Mouse (Mus musculus): ENCODE data around the gene Naa15. TPM values are rescaled to one million over a fixed set of nuclear protein-coding genes. Genes with fewer than 3 reads are reported as not detected.
A peak's percentile ranks its signal among the peaks of the same experiment; 100 is the strongest.

The Naa15 gene
- polyA plus RNA-seq, 1 experiment from 2014 or later = 41.5 TPM

GRCm38 (mm10) chr3:51498659-51499058 lies 83.7 kb downstream of the Naa15 start:
- DNase-seq (no peak), ATAC-seq (ENCODE audit: low FRiP score, low TSS enrichment) (no peak)
- Histone ChIP-seq H3K27ac (replicated peaks; ENCODE audit: low read depth, low read length) (no peak overlapping the region), H3K9me3 (ENCODE audit: control insufficient read depth, low read length) (no peaks in the 10 kb centered on the region), H3K4me3 (replicated peaks; ENCODE audit: low read depth, low read length) (no peak overlapping the region), H3K4me2 (ENCODE audit: low read length) (no peak overlapping the region), H3K27me3 (ENCODE audit: control insufficient read depth, insufficient read depth, low read length) (no peaks in the 10 kb centered on the region), H3K9ac (replicated peaks; ENCODE audit: low read length) (no peak overlapping the region), H3K4me1 (ENCODE audit: control insufficient read depth, insufficient read depth, low read length) (no peaks in the 10 kb centered on the region), H3K36me3 (ENCODE audit: control insufficient read depth, insufficient read depth, low read length) (peaks cover 16% of the 10 kb centered on the region)
- 86% methylated on average over 5 of the region's 5 CpGs for WGBS

- Histone ChIP-seq H3K4me1 (ENCODE audit: control insufficient read depth, insufficient read depth, low read length) (no peaks in the 10 kb centered on the region), H3K4me3 (replicated peaks; ENCODE audit: low read depth, low read length) (no peak overlapping the region), H3K36me3 (ENCODE audit: control insufficient read depth, insufficient read depth, low read length) (peaks cover 6% of the 10 kb centered on the region), H3K27me3 (ENCODE audit: control insufficient read depth, insufficient read depth, low read length) (no peaks in the 10 kb centered on the region), H3K9ac (replicated peaks; ENCODE audit: low read length) (no peak overlapping the region), H3K9me3 (ENCODE audit: control insufficient read depth, low read length) (no peaks in the 10 kb centered on the region), H3K4me2 (ENCODE audit: low read length) (no peak overlapping the region), H3K27ac (replicated peaks; ENCODE audit: low read depth, low read length) (no peak overlapping the region)
- ATAC-seq (ENCODE audit: low FRiP score, low TSS enrichment) (no peak), DNase-seq (no peak)
- WGBS = 89% methylated on average over 4 of the region's 4 CpGs
Measured at GRCm38 (mm10) chr3:51499876-51500275, 84.9 kb downstream of the Naa15 start.

- Histone ChIP-seq H3K27ac (replicated peaks; ENCODE audit: low read depth, low read length) (no peak overlapping the region), H3K9me3 (ENCODE audit: control insufficient read depth, low read length) (no peaks in the 10 kb centered on the region), H3K27me3 (ENCODE audit: control insufficient read depth, insufficient read depth, low read length) (no peaks in the 10 kb centered on the region), H3K36me3 (ENCODE audit: control insufficient read depth, insufficient read depth, low read length) (no peaks in the 10 kb centered on the region), H3K4me3 (replicated peaks; ENCODE audit: low read depth, low read length) (no peak overlapping the region), H3K4me2 (ENCODE audit: low read length) (no peak overlapping the region), H3K9ac (replicated peaks; ENCODE audit: low read length) (no peak overlapping the region), H3K4me1 (ENCODE audit: control insufficient read depth, insufficient read depth, low read length) (no peaks in the 10 kb centered on the region)
- WGBS = 56% methylated on average over 11 of the region's 11 CpGs
- ATAC-seq (ENCODE audit: low FRiP score, low TSS enrichment) (no peak), DNase-seq (no peak)
Measured at GRCm38 (mm10) chr3:51504385-51504952, 89.5 kb downstream of the Naa15 start.

GRCm38 (mm10) chr3:51505465-51505864 lies 90.5 kb downstream of the Naa15 start:
- Histone ChIP-seq H3K4me1 (ENCODE audit: control insufficient read depth, insufficient read depth, low read length) (no peaks in the 10 kb centered on the region), H3K36me3 (ENCODE audit: control insufficient read depth, insufficient read depth, low read length) (no peaks in the 10 kb centered on the region), H3K4me3 (replicated peaks; ENCODE audit: low read depth, low read length) (no peak overlapping the region), H3K9me3 (ENCODE audit: control insufficient read depth, low read length) (no peaks in the 10 kb centered on the region), H3K9ac (replicated peaks; ENCODE audit: low read length) (no peak overlapping the region), H3K27ac (replicated peaks; ENCODE audit: low read depth, low read length) (no peak overlapping the region), H3K4me2 (ENCODE audit: low read length) (no peak overlapping the region), H3K27me3 (ENCODE audit: control insufficient read depth, insufficient read depth, low read length) (no peaks in the 10 kb centered on the region)
- no peak for DNase-seq
- no peak for ATAC-seq (ENCODE audit: low FRiP score, low TSS enrichment)
- 67% methylated on average over 19 of the region's 19 CpGs for WGBS

- no peak overlapping the region for H3K4me3 ChIP-seq (replicated peaks; ENCODE audit: low read depth, low read length)
- no peaks in the 10 kb centered on the region for H3K27me3 ChIP-seq (ENCODE audit: control insufficient read depth, insufficient read depth, low read length)
- 32% methylated on average over 8 of the region's 8 CpGs for WGBS
- H3K9ac ChIP-seq (replicated peaks; ENCODE audit: low read length) = no peak overlapping the region
- ATAC-seq (ENCODE audit: low FRiP score, low TSS enrichment) (no peak), DNase-seq (peak; percentile 85)
- no peak overlapping the region for H3K27ac ChIP-seq (replicated peaks; ENCODE audit: low read depth, low read length)
- no peak overlapping the region for H3K4me2 ChIP-seq (ENCODE audit: low read length)
- H3K9me3 ChIP-seq (ENCODE audit: control insufficient read depth, low read length) = no peaks in the 10 kb centered on the region
- no peaks in the 10 kb centered on the region for H3K4me1 ChIP-seq (ENCODE audit: control insufficient read depth, insufficient read depth, low read length)
- H3K36me3 ChIP-seq (ENCODE audit: control insufficient read depth, insufficient read depth, low read length) = 0 out of 2 replicates have a peak, but pooled peaks cover 4% of the 10 kb centered on the region
Measured at GRCm38 (mm10) chr3:51510903-51511302, 96.0 kb downstream of the Naa15 start.

- no peaks in the 10 kb centered on the region for H3K4me1 ChIP-seq (ENCODE audit: control insufficient read depth, insufficient read depth, low read length)
- H3K9me3 ChIP-seq (ENCODE audit: control insufficient read depth, low read length) = no peaks in the 10 kb centered on the region
- DNase-seq = no peak
- H3K27me3 ChIP-seq (ENCODE audit: control insufficient read depth, insufficient read depth, low read length) = no peaks in the 10 kb centered on the region
- H3K4me3 ChIP-seq (replicated peaks; ENCODE audit: low read depth, low read length) = no peak overlapping the region
- H3K27ac ChIP-seq (replicated peaks; ENCODE audit: low read depth, low read length) = no peak overlapping the region
- 0 out of 2 replicates have a peak, but pooled peaks cover 4% of the 10 kb centered on the region for H3K36me3 ChIP-seq (ENCODE audit: control insufficient read depth, insufficient read depth, low read length)
- no peak for ATAC-seq (ENCODE audit: low FRiP score, low TSS enrichment)
- H3K4me2 ChIP-seq (ENCODE audit: low read length) = no peak overlapping the region
- H3K9ac ChIP-seq (replicated peaks; ENCODE audit: low read length) = no peak overlapping the region
- WGBS = 97% methylated on average over 5 of the region's 5 CpGs
Measured at GRCm38 (mm10) chr3:51511983-51512382, 97.0 kb downstream of the Naa15 start.

- peaks cover 40% of the 10 kb centered on the region for H3K36me3 ChIP-seq (ENCODE audit: control insufficient read depth, insufficient read depth, low read length)
- H3K4me2 ChIP-seq (ENCODE audit: low read length) = no peak overlapping the region
- no peaks in the 10 kb centered on the region for H3K9me3 ChIP-seq (ENCODE audit: control insufficient read depth, low read length)
- WGBS = 78% methylated on average over 4 of the region's 4 CpGs
- H3K27ac ChIP-seq (replicated peaks; ENCODE audit: low read depth, low read length) = no peak overlapping the region
- ATAC-seq (ENCODE audit: low FRiP score, low TSS enrichment) (no peak), DNase-seq (no peak)
- no peaks in the 10 kb centered on the region for H3K27me3 ChIP-seq (ENCODE audit: control insufficient read depth, insufficient read depth, low read length)
- H3K4me1 ChIP-seq (ENCODE audit: control insufficient read depth, insufficient read depth, low read length) = no peaks in the 10 kb centered on the region
- H3K9ac ChIP-seq (replicated peaks; ENCODE audit: low read length) = no peak overlapping the region
- no peak overlapping the region for H3K4me3 ChIP-seq (replicated peaks; ENCODE audit: low read depth, low read length)
Measured at GRCm38 (mm10) chr3:51517467-51517866, 102.5 kb downstream of the Naa15 start.

GRCm38 (mm10) chr3:51517878-51518762 lies 103.2 kb downstream of the Naa15 start:
- Histone ChIP-seq H3K9ac (replicated peaks; ENCODE audit: low read length) (no peak overlapping the region), H3K4me1 (ENCODE audit: control insufficient read depth, insufficient read depth, low read length) (no peaks in the 10 kb centered on the region), H3K27me3 (ENCODE audit: control insufficient read depth, insufficient read depth, low read length) (no peaks in the 10 kb centered on the region), H3K4me3 (replicated peaks; ENCODE audit: low read depth, low read length) (no peak overlapping the region), H3K4me2 (ENCODE audit: low read length) (no peak overlapping the region), H3K27ac (replicated peaks; ENCODE audit: low read depth, low read length) (no peak overlapping the region), H3K9me3 (ENCODE audit: control insufficient read depth, low read length) (no peaks in the 10 kb centered on the region), H3K36me3 (ENCODE audit: control insufficient read depth, insufficient read depth, low read length) (peaks cover 46% of the 10 kb centered on the region)
- 71% methylated on average over 12 of the region's 12 CpGs for WGBS
- ATAC-seq (ENCODE audit: low FRiP score, low TSS enrichment) = no peak
- no peak for DNase-seq

- H3K36me3 ChIP-seq (ENCODE audit: control insufficient read depth, insufficient read depth, low read length) = peaks cover 52% of the 10 kb centered on the region
- DNase-seq (no peak), ATAC-seq (ENCODE audit: low FRiP score, low TSS enrichment) (no peak)
- no peaks in the 10 kb centered on the region for H3K4me1 ChIP-seq (ENCODE audit: control insufficient read depth, insufficient read depth, low read length)
- no peak overlapping the region for H3K4me3 ChIP-seq (replicated peaks; ENCODE audit: low read depth, low read length)
- no peak overlapping the region for H3K27ac ChIP-seq (replicated peaks; ENCODE audit: low read depth, low read length)
- H3K4me2 ChIP-seq (ENCODE audit: low read length) = no peak overlapping the region
- no peak overlapping the region for H3K9ac ChIP-seq (replicated peaks; ENCODE audit: low read length)
- H3K27me3 ChIP-seq (ENCODE audit: control insufficient read depth, insufficient read depth, low read length) = no peaks in the 10 kb centered on the region
- 79% methylated on average over 8 of the region's 8 CpGs for WGBS
- no peaks in the 10 kb centered on the region for H3K9me3 ChIP-seq (ENCODE audit: control insufficient read depth, low read length)
Measured at GRCm38 (mm10) chr3:51518763-51519121, 103.8 kb downstream of the Naa15 start.
